Mouse (Mus musculus): Measurements from ENCODE around the gene Ttc9b.

- TF ChIP-seq TAL1 (conservative IDR thresholded peaks at IDR 0.05; ENCODE audit: low read depth, low read length) (no peak), CTCF (IDR thresholded peaks at IDR 0.05; ENCODE audit: low read depth, low read length) (no peak), GATA1 (IDR thresholded peaks at IDR 0.05; ENCODE audit: borderline replicate concordance, low read length) (no peak), POLR2AphosphoS5 (IDR thresholded peaks at IDR 0.05; ENCODE audit: insufficient replicate concordance, low read depth, low read length) (no peak)
Observed at GRCm38 (mm10) chr7:27609285-27609684, 44.4 kb upstream of the Ttc9b start.

Data from G1E (cell line).